Mouse (Mus musculus) inflammation-experienced regulatory T-cells, adult 6 months (primary cell): ENCODE measurements around the gene Vps26b. TPM values are rescaled to one million over a fixed set of nuclear protein-coding genes. Genes with fewer than 3 reads are reported as not detected.

Experiments used
- ATAC-seq: one replicate; pipeline ENCODE4 v1.8.0; 2017
- polyA plus RNA-seq, 3 experiments: library from polyadenylated mRNA; unstranded; fragments of 100-300 nt; shearing (Covaris generic); gene quantifications; one replicate each; pipeline ENCODE4 v1.2.1; 2017

Gene Vps26b
- 10 to 100 TPM in 2 of 3 experiments, 1 to 10 TPM in 1; 8.3 to 12.6 (median 12.3) TPM for polyA plus RNA-seq

DNA sequence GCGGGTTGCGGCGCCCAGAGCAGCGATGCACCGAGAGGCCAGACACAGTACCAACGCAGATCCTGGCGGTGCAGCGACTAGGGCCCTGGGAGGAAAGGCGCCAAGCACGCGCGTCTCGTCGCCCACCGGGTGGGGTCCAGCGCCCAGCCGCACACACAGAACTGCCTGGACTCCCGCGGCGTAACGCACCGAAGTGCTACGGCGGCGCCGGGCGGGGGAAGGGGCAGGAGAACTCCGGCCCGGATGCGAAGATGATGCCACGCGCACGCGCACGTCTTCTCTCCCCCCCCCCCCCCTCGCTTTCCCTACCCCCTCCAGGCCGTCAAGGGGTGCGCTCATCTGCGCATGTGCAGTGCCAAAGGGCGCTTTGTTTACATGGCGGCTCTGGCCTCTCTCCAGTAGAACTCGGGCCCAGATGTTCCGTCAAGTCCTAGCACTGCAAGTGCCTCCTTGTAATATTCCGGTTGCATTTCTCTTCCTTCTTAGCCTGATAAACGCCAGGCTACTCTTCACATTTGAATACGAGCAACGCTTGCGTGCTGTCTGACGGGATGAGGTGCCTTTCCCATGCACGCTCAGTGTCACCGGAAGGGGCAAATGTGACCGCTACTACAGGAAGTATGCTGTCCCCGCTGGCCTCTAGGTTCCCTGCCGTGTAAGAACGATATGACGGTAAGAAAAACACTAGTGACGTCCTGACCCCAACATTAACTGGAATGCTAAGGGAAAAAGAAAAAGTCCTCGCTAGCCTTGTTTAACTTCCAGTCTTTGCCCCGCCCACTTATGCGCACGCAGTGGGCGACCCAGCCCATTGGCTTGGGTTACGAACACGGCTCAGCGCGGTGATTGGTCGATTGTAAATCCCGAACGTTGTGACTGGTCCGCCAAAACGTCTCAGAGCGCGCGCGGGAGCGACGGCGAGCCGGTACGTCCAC is at the start of gene Vps26b, which contains the start of gene Ncapd3:
TSS of gene Vps26b (minus strand) at position 238 of the 935 bp plus-strand sequence.
TSS of gene Ncapd3 (plus strand) at position 348 of the 935 bp plus-strand sequence.
- peak; percentile 87 for ATAC-seq

DNA sequence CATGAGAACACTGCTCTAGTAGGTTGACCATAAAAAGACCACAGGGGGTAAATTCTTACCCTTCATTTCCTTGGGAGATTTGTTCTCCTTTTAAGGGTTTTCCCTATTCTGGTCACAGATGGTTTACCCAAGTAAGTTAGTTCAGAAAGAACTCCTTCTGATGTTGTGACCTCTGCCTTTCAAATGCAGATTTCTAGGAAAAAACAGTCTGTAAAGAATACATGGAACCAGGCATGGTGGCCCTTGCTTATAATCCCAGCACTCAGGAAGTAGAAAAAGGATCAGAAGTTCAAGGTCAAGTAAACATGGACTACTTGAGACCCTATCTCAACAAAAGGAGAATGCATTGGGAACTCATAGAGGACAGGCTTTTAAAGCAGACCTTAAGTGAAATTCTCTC is 45.9 kb upstream of the Vps26b start:
- ATAC-seq = no peak

DNA sequence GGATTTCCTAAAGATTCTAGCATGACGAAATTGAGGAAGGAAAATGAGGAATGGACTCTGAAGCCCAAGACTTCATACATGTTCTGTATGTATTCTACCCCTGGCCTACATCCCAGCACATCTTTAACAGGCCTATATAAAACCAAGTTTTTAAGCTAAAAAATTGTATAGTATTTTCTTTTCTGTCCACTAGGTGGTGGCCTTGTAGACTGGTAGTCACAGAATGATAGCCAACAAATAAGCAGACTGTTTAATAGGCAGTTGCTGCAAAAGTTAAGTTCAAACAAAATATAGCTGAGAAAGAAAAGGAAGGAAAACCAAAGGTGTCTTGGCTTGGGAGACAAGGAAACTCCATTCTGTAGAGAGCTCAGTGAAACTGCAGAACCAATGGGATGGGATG is 44.8 kb upstream of the Vps26b start:
- ATAC-seq = no peak

DNA sequence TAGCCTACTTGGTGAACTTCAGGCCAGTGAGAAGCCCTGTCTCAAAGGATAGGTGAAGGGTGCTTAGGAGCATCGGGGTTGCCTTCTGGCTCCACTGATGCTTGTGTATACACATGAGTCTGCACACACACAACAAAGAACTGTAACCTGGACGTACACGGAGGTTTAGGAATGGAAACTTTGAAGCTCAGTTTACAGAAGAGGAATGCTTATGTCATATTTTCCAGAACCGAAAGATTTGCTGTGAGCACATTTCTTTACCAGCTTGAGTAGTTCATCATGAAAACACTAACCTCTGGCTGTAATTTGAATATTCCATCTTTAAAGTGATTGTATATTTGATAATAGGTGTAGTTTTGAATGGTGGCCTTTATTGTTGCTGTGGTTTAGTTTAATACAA is 41.0 kb upstream of the Vps26b start:
- peak; percentile 35 for ATAC-seq

DNA sequence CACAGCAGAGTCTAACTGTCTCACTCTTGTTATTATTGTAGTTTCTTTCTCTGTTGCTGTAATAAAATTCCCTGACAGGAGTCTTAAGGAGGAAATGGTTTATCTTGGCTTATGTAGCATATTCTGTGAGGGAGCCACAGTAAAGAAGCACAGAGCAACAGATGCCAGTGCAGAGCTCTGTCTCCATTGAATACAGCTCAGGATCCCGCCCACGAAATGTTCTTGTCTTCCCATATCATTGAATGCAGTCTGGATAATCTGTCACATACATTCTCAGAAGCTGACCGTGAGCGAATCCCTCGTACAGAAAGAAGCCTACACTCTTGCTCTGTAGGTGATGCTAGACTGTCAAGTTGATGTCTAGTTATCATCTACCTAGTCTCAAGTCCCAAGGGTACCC is 28.5 kb upstream of the Vps26b start:
- no peak for ATAC-seq

DNA sequence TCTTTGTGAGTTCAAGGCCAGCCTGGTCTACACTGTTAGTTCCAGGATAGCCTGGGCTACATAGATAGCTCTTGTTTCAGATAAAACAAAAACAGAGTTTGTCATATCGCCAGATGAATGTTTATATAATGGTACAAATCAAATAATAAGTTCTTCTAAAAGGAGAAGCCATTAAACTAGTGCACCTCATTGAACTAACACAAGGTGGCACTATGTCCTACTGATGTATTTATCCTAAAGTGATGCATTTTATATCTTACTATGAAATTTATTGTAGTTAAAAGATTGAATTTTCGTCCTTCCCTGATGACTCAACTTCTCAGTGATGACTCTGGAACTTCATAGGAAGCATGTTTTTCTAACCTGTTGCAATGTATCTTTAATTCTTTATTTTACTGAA is 19.6 kb upstream of the Vps26b start:
- ATAC-seq = no peak

DNA sequence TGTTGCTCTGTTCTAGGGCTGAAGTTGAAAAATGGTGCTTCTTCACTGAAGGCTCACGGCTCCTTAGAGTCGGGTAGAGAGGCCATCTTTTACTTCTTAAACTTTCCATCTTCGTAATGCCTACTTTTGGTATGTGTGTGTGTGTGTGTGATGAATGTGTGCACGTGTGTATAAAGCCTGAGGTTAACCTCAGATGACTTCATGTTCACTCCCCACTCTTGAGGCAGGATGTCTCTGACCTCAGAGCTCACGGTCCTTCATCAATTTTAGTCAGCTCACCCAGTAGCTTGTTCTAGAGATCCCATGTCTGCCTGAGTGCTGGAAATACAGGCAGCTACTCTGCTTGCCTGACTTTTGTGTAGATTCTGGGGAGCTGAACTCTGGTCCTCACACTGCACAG is 14.0 kb upstream of the Vps26b start:
- ATAC-seq = peak; percentile 63

DNA sequence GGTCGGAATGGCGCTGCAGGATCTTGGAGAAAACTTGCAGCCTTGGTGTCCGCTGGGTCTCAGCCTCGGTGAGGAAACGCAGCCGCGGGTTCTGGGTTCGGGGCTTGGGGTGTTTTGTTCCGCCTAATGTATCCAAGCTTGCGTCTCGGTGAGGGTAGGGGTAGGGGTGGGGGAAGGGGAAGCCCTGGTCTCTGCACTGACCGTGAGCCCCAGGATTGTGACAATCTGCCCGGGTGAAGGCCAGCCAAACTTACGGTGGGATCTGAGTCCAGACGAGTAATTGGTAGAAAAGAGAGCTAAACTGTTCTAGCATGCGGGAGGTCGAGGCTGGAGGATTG is 867 bp upstream of the Vps26b start:
- ATAC-seq = no peak

DNA sequence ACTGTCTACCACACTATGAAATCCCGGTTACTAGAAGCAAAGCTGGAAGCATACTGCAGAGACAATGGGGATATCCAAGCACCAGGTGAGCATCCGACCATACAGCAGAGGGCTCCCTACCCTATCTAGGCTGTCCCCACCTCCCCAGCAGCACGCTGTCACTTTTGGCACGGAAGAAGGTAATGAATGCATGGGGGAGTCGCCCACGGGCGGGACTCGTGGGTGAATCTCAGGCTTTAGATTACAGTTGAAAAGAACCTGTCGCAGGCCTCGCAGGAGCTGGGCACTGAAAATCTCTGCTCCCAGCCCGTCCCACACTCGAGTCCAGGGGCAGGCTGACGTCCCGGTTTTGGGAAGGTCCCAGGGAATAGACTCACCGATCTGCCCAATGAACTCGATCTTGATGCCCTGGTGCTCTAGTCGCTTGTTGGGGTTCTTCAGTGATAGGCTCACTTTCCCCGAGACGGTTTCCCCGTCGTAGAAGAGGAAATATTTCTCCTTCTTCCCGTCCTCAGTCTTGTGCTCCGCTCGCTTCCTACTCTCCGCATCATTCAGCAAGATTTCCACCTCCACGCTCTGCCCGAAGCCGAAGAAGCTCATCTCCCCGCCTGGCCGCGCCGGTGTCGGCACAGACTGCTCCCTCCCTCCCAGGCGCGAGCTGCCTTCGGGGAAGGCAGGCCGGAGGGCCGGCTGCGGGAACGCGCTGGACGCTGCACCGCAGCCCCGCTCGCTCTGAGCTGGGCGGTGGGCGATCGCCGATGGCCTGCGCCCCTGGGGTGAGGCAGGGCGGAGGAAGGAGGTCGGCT is 640 bp downstream of the Vps26b start:
- peak; percentile 44 for ATAC-seq

DNA sequence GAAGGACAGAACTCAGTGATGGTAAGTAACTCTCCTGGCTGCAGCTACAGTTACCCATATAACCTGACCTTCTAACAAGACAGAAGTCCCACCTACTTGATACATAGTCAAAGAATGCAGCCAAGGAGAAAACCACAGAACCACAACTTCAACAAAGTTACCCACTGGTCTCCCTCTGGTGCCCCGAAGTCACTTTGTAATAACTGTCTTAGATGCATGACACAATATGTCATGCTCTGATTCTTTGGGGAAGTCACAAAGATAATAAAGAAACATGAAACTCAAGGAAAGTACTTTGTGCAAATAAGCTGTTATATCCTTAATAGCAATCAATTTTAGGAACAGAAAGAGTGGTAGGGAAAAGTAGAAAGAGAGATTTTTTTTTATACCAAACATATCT is 3.2 kb downstream of the Vps26b start:
- no peak for ATAC-seq

DNA sequence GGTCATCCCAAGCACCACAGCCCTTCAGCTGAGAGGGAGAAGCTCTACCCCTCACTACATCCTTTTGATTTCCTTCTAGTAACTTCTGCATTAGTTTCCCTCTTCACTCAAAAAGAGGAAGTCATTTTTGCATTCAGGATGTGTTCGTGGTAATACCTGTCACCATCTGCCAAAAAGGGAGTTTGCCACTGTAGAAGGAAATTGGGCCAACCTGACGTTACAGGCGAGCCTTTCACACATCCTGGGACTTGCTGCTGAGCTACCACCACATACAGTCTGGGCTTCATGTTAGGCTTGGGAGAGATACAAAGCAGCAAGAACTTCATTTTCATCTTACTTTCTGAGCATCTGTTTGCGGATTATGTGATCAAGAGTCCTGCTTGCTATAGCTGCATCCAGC is 6.2 kb downstream of the Vps26b start:
- peak; percentile 83 for ATAC-seq

DNA sequence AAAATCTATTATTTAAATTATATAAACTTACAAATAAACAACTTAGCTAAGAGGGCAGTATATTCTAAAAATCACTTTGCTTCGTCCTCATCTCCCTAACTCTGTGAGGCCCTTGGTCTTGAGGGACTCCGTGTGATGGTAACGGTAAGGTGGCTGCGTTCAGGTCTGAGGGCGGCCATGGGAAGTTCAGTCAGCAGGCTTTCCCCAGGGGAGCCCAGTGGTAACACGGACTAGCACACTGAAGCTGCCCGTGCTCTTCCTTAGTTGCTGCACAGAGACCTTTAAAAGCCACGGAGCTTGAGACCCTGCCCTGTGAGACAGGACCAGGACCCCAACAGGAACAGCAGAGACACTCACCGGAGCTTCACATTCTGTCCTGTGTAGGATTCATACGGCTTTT is 10.9 kb downstream of the Vps26b start:
- ATAC-seq = no peak

DNA sequence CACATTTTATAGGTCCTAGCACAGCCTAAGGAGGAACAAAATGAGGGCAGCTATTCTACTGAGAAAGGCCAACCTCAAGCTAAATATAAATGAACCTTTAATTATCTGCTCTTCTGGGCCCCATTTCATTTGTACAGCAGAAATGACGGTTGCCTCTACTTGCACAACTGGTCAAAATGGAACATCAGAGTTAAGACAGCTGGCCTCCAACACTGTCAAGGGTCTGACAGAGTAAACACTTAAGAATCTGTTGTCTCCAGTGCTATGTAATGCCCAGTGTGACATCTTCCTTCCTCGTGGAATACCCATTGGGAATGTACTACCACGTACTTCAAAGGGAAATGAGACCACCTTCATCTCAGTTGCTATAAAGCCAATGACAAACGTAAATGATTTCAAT is 18.3 kb downstream of the Vps26b start:
- ATAC-seq = no peak

DNA sequence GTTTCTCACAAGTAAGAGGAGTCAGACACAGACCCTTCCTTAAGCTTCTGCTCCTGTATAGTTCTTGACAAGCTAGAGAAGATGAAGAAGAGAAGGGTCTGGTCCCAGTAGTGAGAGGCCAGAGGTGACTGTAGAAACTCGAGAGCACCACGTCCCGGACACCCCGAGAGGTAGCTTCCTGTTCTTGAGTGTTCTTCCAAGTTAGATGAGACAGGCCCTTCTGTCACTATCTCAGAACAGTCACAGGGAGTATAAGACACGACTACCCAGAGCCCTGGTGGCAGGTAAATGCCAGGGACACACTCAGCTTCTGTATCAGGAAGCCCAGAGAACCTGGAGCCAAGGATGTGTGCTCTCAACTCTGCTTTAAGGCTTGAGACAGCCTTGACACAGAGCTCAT is 20.6 kb downstream of the Vps26b start:
- no peak for ATAC-seq

DNA sequence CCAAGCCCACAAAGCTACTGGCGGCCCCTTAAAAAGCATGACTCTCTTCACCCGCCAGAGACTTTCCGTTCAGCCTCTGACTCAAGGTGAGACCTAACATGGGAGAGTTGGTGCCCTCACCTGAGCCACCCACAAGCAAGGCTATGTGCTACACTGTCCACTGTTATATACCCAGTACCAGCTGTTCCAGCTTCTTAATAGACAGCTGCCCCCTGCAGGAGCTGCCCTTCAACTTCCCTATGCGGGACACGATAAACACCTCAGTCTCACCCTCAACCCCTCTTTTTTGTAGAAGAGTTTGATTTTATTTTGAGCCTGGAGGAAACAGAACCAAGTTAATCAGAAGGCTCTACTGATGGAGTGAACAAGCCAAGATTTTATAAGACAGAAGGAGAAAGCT is 23.0 kb downstream of the Vps26b start:
- ATAC-seq = no peak

DNA sequence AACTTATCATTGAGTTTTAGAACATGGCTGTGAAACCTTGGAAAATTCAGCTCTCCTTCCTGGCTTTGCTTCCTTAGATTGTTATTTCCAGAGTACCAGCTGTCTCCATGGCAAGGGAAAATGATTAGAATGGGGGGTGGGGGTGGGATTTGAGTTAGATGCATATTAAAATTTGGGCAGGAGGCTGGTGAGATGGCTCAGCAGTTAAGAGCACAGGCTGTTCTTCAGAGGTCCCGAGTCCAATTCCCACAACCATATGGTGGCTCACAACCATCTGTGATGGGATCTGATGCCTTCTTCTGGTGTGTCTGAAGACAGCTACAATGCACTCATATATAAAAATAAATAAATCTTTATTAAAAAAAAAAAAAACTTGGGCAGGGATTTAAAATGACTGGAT is 23.9 kb downstream of the Vps26b start:
- ATAC-seq = no peak

DNA sequence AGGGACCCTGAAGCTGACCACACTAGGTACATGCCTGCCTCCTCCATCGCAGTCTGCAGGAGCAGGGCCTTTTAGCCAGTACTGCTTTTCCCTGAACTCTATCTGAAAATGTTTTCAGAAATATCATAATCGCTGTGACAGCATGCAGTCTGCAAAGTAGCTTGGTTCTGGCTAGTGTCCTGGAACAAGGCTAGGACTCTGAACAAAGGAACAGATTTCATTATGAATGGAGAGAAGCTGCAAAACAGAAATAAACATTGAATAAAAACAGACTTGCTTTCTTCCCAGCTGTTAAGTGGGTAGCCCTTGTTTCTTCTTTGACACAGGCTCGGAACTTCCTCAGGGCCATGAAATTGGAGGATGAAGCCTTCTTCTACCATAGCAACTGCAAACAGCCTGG is 24.6 kb downstream of the Vps26b start:
- ATAC-seq = no peak

DNA sequence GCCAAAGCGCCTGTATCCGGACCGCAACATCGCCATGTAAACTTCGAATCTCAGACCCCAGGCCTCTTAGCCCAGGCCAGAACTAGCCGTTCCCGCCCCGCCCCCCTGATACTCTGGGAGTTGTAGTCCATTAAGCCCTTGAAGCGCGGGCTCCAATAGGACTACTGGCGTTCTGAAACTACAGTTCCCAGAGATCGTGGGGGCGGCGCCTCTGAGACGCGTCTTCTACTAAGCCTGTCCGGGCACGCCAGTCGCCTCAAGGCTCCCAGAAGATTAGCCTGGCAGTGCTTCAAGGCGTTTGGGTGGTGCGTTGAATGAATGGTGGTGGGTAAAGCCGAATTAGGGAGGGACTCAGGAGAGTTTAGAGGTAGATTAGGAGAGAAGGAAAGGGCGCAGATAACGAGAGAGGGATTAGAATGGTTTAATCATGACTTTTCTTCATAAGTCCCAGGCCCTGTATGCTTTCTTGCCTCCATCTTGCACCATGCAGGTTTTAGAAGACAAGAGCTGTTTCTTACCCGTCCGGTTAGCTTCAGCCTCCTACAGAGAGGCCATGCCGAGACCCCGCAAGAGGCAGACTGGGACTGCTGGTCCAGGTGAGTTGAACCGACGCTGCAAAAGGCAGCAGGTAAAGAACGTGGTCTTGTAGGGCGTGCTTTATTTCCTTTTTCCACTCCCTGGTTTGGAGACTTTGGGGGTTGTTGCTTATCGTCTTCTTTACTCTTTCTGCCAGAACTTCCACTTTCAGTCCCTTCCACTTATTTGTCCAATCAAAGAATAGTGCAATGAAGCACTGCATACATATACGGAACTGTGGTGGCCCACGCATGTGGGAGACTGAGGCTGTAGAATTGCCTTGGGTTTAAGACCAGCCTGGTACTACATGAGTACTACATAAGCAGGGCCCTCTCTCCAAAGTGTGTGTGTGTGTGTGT is 30.1 kb downstream of the Vps26b start, which contains the start of the genes Acad8 and Thyn1:
TSS of gene Acad8 (minus strand) at position 106 of the 935 bp plus-strand sequence.
TSS of gene Thyn1 (plus strand) at position 250 of the 935 bp plus-strand sequence.
- peak; percentile 99 for ATAC-seq

DNA sequence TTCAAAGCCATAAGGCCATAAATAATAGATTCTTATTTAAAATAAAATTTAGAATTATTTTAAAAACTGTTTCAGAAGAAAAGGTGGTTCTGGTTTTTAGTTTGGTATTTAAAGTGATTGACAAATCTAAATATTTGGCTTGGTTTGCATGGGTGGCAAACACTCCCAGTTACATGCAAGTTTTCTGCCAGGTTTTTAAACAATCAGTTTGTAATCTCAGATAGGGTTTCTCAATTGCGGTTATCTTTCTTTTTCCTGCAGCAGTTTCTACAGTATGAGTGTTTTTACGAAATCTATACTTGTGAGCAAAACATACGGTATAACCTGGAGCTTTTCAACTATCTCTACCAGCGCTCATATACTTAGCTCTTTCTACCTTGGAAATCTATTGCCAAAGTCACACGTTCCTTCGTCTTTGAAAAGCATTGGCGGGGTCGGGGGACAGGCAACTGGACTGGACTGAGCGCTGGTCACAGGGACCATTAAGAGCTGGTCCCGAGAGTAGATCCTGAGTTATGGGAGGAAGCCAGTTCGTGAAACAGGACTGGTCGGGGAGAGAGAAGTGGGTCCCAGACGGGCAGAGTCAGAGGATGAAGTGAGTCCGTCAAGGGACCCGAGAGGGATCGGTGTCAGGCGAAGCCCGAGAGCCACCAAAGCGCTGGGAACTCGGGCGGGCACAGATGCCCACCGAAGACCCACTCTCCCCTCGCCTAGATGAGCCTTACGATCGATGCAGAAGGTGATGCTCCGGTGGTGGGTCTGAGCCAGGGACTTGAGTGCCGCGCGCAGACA is 31.0 kb downstream of the Vps26b start:
- peak; percentile 4 for ATAC-seq

DNA sequence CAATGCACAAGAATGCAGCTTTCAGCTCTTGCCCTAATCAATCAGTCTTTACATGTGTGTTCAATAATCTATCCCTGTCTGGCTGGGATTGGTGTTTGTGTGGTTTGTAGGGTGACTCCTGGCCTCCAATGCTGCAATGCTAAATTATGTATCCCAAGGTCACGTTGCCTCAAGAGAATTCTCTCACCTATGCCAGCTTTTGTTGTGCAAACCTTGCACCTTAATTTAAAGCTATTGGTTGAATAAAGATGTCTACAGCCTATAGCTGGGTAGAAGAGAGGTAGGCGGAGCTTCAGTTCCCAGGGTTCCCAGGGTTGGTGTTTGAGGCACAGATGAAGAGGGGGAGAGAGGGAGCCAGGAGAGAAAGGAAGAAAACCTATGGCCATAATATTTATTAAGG is 32.4 kb downstream of the Vps26b start:
- no peak for ATAC-seq

DNA sequence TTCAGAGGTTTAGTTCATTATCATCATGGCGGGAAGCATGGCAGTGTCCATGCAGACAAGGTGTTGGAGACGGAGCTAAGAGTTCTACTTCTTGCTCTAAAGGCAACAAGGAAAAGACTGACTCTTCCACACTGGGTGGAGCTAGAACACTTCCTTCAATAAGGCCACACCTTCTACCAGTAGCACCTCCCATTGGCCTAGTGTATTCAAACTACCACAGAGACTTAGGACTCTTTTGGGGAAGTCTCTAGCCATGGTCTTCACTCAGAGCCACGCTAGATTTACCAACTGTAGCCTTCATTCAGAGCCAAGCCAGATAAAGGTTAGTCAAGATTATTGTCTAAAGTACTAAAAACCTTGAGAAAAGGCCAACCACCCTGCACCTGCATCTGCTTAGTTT is 32.8 kb downstream of the Vps26b start:
- ATAC-seq = no peak

DNA sequence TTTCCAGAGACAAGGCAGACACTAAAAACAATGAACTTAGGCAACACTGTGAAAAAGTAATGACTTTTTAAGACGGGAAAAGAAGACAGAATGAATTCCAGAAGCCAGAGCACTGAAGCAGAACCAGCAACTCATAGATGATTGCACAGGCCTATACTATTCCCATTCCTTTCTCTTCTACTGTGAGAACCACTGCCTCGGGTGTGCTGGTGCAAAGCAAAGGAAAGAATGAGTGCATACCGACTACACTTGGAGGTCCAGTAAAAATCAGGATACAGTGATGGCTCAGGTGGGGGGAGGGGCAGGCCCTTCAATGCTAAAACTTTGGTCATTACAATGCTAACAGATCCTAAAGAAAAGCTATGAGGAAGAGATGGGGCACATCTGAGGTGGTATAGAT is 36.0 kb downstream of the Vps26b start:
- ATAC-seq = no peak
